Mouse (Mus musculus) lung, postnatal 4 days (tissue): ENCODE measurements at regions not wholly inside any gene's neighbourhood (a gene's known extent, or its start where the extent isn't known, plus 50 kb on each side); places are given as distances from the start of the nearest gene placed in this dataset.

Source experiments
- DNase-seq, 2 experiments: peaks; one replicate each; pipeline ENCODE4 v3.0.0; 2021

DNA sequence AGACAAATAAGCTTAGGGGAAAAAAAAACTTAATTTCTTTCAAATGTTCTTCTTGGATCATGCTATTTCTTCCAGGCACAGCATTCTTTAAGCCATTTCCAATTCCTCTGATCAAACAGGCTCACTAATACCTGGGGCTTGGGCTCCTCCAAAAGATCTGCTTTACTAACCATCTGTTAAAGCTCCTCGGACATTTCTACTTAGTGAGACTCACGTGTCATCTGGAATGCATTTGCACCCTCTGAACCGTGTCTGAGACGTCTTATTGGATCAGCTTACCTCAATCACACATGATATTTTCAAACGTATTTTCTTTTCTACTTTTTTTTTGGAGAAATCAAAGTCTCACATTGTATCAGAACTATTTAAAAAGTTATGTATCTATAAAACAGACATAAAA lies 132.4 kb downstream of the Npr3 start:
- DNase-seq = no peak

DNA sequence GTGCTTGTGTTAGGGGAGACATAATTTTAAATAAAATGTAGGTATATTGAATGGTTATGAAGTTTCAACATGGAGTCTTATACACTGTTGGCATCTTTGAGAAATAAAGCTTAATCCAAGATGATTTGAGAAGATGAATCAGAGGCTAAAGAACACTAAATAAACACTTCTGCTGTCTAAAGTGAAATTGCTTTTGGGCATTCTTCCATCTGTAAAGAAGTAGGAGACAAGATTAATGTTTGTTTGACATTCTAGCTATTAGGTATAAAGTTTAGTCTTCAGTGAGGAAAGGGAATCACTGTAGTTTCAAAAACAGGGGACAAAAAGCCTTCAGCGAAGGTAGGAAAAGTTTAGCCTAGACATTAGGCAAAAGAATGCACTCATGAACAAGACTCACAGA lies 136.5 kb downstream of the Npr3 start:
- no peak for DNase-seq

GRCm38 (mm10) chr15:11757963-11758362 lies 149.1 kb downstream of the Npr3 start:
- DNase-seq = no peak

DNA sequence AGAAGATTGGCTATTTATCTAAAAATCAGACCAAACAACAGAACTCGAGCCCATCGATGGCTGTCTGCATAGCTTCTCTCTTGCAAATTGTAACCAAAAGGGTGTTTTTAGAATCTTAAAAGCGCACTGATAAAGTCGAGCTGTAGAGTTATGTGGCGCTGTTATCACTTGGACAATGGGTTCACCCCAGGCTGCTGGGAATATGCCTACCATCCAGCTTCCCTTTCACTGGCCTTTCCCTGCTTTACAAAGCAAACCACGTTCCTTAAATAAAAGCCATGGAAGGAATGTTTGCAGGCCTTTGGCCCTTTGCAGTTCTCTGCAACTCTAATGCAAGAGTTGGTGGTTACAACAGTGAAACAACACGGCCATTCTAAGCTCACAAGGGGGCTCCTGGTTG lies 150.3 kb downstream of the Npr3 start:
- DNase-seq = no peak

DNA sequence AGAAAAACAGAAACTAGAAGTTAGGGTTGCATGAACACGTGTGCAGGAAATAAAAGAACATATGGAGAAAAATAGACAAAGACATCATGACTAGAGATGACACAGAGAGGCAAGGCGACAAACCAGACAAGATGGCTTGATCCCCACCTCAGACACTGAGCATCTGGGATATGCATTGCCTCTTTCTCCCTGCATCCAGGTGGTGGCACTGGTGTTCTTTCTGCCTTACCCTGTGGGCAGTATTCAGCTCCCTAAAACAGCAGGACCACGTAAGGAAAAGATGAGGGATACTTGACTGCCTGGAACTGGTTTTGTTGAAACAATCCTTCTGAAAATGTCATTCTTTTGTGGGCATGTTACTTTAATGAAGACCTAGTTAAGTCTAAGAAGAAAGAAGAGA lies 153.9 kb downstream of the Npr3 start:
- peak; percentile 63 to 74 for DNase-seq

DNA sequence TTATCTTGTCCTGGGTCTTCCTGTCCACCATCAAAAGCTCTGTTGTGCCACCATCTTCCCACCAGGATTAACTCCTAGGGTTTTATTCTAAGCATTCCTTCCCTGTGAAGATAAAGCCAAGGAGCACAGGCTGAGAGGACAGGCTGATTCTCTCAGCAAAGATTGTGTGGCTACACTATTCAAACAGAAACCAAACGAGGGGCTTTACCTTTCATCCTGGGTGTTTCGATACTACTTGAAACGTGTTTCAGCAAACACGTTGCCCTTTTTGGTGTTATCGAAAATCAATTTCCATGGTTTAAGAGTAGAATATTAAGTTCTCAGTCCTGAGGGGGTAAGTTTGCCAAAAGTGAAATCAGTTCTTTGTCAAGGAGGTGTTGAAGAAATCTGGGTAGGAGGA lies 156.2 kb downstream of the Npr3 start:
- no peak for DNase-seq

- DNase-seq = no peak
These were observed 157.6 kb downstream of the Npr3 start for GRCm38 (mm10) chr15:11749509-11749908.

- no peak for DNase-seq
These were observed 158.8 kb downstream of the Npr3 start for GRCm38 (mm10) chr15:11748306-11748705.

GRCm38 (mm10) chr15:11746754-11747153 lies 160.3 kb downstream of the Npr3 start:
- no peak for DNase-seq

DNA sequence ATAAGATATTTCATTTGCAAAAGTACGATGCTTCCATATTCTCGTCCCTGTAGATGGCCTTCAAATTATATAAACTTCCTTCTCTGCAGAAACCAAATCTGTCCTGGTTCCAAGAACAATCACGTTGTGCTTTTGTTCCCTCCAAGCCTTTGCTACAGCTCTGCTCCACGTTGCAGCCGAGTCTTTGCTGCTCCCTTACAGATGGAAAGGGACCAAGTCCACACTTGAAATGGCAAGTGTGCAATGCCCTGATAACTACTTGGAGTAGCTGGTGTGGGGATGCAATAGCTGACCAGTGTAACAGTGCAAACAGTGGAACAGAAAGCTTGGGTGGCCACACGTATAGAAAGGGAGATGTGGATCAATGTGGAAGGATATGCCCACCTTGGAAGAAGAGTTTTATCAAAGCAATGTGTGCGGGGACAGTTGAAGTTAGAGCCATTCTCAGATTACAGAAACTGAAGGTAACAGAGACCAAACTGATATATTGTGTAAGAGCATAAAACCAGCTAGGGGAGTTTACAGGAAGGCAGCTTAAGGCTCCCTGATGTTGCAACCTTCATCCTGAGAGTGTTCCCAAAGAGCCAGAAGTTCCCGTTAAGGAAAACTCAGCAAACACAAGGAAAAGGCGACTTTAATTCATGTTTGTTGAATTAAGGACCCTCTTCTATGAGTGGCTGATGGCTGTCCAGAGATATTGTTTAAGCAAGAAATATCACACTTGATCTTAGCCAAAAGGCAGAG lies 161.3 kb downstream of the Npr3 start:
- peak; percentile 46 to 47 for DNase-seq

- no peak for DNase-seq
These were observed 162.2 kb downstream of the Npr3 start for GRCm38 (mm10) chr15:11744903-11745302.

- no peak for DNase-seq
These were observed 162.8 kb downstream of the Npr3 start for GRCm38 (mm10) chr15:11744296-11744695.

DNA sequence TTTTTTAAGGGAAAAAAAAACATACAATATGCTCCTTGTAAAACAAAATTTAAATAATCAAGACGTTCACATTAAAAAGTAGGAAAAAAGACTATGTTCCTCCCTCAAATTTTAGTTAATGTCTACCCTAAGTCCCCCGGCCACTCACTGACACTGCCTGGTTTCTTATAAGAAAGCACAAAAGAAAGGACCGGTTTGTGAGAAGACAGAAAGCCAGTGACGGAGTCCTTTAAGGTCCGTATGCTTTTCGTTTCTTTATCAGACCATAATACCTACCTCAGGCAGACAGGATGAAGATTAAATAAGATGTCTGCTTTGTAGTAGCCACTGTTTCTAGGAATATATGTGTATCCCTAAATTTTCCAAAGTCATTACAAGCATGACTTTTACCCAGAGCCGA lies 164.3 kb downstream of the Npr3 start:
- DNase-seq = no peak

GRCm38 (mm10) chr15:11742346-11742729 lies 164.7 kb downstream of the Npr3 start:
- DNase-seq = peak; percentile 12 to 43

DNA sequence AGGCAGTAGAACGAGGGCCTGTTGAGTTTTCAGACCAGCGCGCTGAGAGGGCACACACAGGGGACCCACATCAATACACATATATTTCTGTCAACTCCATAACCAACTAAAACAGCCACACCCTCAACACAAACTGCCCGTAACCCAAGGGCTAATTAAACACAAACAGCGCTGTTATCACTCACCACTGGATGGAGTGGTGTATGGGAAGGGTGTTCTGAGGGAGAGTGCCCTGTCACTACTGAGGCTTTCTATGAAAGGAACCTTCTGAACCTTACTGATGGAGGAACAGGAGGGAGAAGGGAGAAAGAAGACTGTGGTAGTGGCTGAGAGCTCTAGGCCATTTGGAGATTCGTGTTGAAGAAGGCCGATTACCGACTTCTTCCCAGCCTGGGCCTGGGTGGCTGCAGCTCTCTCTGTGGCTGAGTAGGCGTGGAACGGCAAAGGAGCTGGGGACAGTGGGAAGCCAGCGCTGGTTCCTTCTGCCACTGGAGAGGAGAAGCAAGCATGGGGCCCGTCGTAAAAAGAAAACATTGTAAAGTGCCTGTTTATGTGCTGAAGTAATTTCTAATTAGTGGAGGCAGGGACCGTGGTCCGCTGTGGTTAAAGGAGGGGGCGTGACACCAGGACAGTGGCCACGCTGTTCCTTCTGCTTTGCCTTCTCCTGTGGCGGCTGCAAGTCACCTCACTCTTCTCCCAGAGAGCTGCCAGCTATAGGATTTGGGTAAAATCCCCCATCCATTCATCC lies 165.3 kb downstream of the Npr3 start:
- DNase-seq = peak in 1 of 2 experiments; percentile 9

DNA sequence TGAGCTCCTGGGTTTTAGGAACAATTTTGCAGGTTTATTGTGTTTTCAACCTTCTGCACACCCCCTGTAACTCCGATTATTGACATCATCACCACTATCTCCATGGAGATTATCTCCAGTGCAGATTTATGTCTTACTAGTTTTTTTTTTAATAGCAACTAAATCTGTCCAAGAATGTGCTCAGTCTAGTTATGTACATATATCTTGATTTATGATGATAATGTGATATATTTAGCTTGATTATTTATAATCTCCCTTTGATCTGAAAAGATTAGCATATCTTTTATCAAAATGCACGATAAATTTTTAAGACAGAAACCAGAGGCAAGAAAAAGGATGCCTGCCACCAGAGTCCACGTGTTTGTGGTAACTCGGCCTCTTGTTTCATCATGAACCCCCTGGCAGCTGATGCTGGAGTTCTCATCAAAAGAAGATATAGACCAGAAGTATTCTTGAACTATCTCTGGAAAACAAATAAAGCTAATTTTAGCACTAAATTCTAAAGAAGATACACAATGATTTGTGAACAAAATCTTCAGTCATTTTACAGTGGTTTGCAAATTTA lies 169.6 kb downstream of the Npr3 start:
- no peak for DNase-seq

DNA sequence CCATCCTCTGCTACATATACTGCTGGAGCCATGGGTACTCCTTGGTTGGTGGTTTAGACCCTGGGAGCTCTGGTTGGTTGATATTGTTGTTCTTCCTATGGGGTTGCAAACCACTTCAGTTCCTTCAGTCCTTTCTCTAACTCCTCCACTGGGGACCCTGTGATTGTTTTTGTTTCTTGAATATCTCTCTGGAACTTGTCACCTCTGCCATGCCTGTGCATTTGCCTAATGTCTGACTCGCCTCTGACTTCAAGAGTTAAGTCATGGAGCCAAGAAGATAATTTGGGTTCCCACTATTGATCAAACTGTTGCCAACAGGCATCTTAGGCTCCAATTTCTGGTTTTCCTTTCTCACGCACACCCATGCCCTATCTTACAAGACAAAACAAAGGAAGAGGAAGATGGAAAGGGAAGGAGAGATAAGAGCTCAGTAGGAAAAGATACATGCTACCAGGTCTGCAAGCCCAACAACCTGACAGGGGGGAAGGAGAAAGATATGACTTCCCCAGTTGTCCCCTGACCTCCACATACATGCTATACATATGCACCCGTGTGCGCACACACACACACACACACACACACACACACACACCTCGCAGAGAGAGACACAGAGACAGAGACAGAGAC lies 172.3 kb downstream of the Npr3 start:
- DNase-seq = no peak

DNA sequence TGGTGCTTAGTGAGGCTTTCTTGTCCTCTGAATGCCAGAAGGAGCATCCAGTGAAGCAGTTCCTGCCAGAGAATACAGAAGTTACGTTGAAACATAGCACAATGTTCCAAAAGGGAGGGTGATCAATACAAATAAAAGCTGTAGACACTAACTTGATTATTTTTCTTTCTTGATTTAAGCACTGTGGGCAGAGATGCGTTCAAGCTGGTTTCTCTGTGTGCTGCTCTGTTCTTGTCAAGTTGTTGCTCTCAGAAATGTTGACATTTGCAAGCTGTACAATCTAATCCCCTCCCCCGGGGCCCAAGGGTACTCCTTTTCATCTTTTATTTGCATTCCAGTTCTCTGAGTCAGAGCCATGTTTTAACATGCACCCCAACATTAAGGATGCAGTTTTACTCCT lies 177.7 kb downstream of the Npr3 start:
- peak; percentile 23 to 40 for DNase-seq

GRCm38 (mm10) chr15:11725620-11726530 lies 181.2 kb downstream of the Npr3 start:
- DNase-seq = no peak

- DNase-seq = no peak
These were observed 186.4 kb downstream of the Npr3 start for GRCm38 (mm10) chr15:11720645-11721044.

GRCm38 (mm10) chr15:11716168-11716842 lies 190.8 kb downstream of the Npr3 start:
- DNase-seq = peak; percentile 26 to 36
